ENCODE assay signal across 11 mouse cellular contexts in the genomic region with DNA sequence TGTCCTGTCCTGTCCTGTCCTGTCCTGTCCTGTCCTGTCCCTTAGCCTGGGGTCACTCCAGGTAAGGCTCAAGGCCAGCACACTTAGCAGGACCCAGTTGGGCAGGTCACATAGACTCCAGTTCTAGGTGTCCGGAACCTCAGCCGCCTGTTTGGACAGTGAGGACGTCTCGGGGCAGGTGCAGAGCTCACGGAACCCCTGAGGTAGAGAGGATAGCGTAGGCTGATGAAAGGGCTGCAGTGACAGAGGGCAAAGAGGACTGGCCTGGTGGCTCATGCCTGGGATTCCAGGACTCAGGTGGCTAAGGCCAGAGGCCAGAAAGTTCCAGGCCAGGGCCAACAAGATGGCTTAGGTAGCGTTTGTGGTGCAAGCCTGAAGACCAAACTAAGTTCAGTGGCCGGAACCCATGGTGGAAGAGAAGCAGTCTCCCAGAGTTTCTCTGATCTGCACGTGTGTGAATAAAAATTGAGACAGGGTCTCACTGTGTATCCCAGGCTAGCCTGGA. TPM values are rescaled to one million over a fixed set of nuclear protein-coding genes. Genes with fewer than 3 reads are reported as not detected.
DNase-seq lines count a peak whose midpoint lies in the region; ATAC-seq and TF ChIP-seq lines count a peak whose summit lies in the region.
"Had no signal": no experiment of that assay in that cellular context is flagged by ENCODE, and none has a peak within 500 bp of the region (broad histone marks: within the 10 kb centered on the region; RNA-seq: fewer than 3 reads in every experiment).

No protein-coding gene starts in this region.

- no peaks in the 10 kb centered on the region for H3K9me3 ChIP-seq in hindbrain, embryonic 10.5 days
- H3K9me3 ChIP-seq in hindbrain, embryonic 13.5 days, result no peaks in the 10 kb centered on the region
- H3K9me3 ChIP-seq in G1E (replicated peaks), result no peaks in the 10 kb centered on the region; the same call in 1 of the 2 replicates
- no peaks in the 10 kb centered on the region for H3K9me3 ChIP-seq in liver, embryonic 15.5 days (replicated peaks)
- H3K9me3 ChIP-seq: limb, embryonic 13.5 days had no signal

- H3K27ac ChIP-seq in hindbrain, embryonic 10.5 days, result peak overlapping the region; percentile 53
- no peak overlapping the region for H3K27ac ChIP-seq in hindbrain, embryonic 13.5 days
- H3K27ac ChIP-seq in brown adipose tissue, adult 24 weeks (replicated peaks; ENCODE audit: low read depth, low read length), result peak overlapping the region; percentile 10; the same call in 1 of the 2 replicates
- H3K27ac ChIP-seq in liver, embryonic 15.5 days (replicated peaks), result peak overlapping the region; percentile 77
- H3K27ac ChIP-seq: limb, embryonic 13.5 days had no signal

- no peaks in the 10 kb centered on the region for H3K36me3 ChIP-seq in hindbrain, embryonic 10.5 days
- no peaks in the 10 kb centered on the region for H3K36me3 ChIP-seq in hindbrain, embryonic 13.5 days
- peaks cover 3% of the 10 kb centered on the region for H3K36me3 ChIP-seq in G1E (replicated peaks)
- no peaks in the 10 kb centered on the region for H3K36me3 ChIP-seq in liver, embryonic 15.5 days (replicated peaks)
- H3K36me3 ChIP-seq: limb, embryonic 13.5 days had no signal

- no peak overlapping the region for H3K9ac ChIP-seq in hindbrain, embryonic 13.5 days
- peak overlapping the region; percentile 55; the same call in 1 of the 2 replicates for H3K9ac ChIP-seq in liver, embryonic 15.5 days
- H3K9ac ChIP-seq: limb, embryonic 13.5 days had no signal

- no peak overlapping the region for H3K4me2 ChIP-seq in hindbrain, embryonic 13.5 days
- H3K4me2 ChIP-seq in liver, embryonic 15.5 days, result peak overlapping the region; percentile 61
- H3K4me2 ChIP-seq: limb, embryonic 13.5 days had no signal

- peaks cover 33% of the 10 kb centered on the region for H3K4me1 ChIP-seq in hindbrain, embryonic 10.5 days (replicated peaks)
- H3K4me1 ChIP-seq in hindbrain, embryonic 13.5 days (replicated peaks), result peaks cover 13% of the 10 kb centered on the region
- H3K4me1 ChIP-seq in G1E (ENCODE audit: insufficient read depth, low read depth, low read length), result peaks cover 73% of the 10 kb centered on the region
- peaks cover 6% of the 10 kb centered on the region for H3K4me1 ChIP-seq in brown adipose tissue, adult 24 weeks (ENCODE audit: control insufficient read depth, insufficient read depth, insufficient read length, low read length)
- peaks cover 81% of the 10 kb centered on the region for H3K4me1 ChIP-seq in liver, embryonic 15.5 days (replicated peaks)

- no peak for TF ChIP-seq CTCF in G1E (IDR thresholded peaks at IDR 0.05; ENCODE audit: low read depth, low read length)

- no peak for DNase-seq in hindbrain, embryonic 10.5 days (ENCODE audit: low spot score)
- DNase-seq in G1E (ENCODE audit: low spot score), result no peak
- DNase-seq in right cerebral cortex, postnatal 4 days, result no peak
- no peak for DNase-seq in left cerebral cortex, postnatal 36 days (ENCODE audit: low spot score in 2 of 2)
- DNase-seq: cerebellum, adult 9-11 months; kidney, postnatal 36 days; thymus, adult 18-20 months had no signal

- intact Hi-C loops in left cerebral cortex, postnatal 36 days (cut with DNase I), result no loop called here

- no peak for ATAC-seq in hindbrain, embryonic 13.5 days (ENCODE audit: low FRiP score)
- ATAC-seq in G1E (ENCODE audit: extremely low read depth, insufficient number of reproducible peaks, low FRiP score, poor library complexity, severe bottlenecking), result no peak
- no peak for ATAC-seq in liver, embryonic 15.5 days (ENCODE audit: insufficient read depth)

- peaks cover 21% of the 10 kb centered on the region for H3K27me3 ChIP-seq in hindbrain, embryonic 10.5 days (ENCODE audit: insufficient read depth, poor library complexity, severe bottlenecking)
- peaks cover 24% of the 10 kb centered on the region for H3K27me3 ChIP-seq in hindbrain, embryonic 13.5 days
- no peaks in the 10 kb centered on the region for H3K27me3 ChIP-seq in G1E (ENCODE audit: insufficient read depth, low read length)
- no peaks in the 10 kb centered on the region for H3K27me3 ChIP-seq in liver, embryonic 15.5 days
- H3K27me3 ChIP-seq: limb, embryonic 13.5 days had no signal

- 89% methylated on average over 9 of the region's 9 CpGs for WGBS in hindbrain, embryonic 10.5 days
- 92% methylated on average over 9 of the region's 9 CpGs for WGBS in hindbrain, embryonic 13.5 days
- WGBS in liver, embryonic 15.5 days (ENCODE audit: insufficient replicate concordance), result 83% methylated on average over 9 of the region's 9 CpGs

- no peak overlapping the region for H3K4me3 ChIP-seq in hindbrain, embryonic 10.5 days
- no peak overlapping the region for H3K4me3 ChIP-seq in hindbrain, embryonic 13.5 days
- H3K4me3 ChIP-seq in G1E (ENCODE audit: low read depth, low read length), result peak overlapping the region; percentile 64
- no peak overlapping the region for H3K4me3 ChIP-seq in brown adipose tissue, adult 24 weeks (ENCODE audit: insufficient read depth, low read depth, low read length)
- H3K4me3 ChIP-seq in liver, embryonic 15.5 days (replicated peaks), result no peak overlapping the region
- H3K4me3 ChIP-seq: limb, embryonic 13.5 days had no signal

RNA-seq across cellular contexts. Expression of a gene that starts 24.7 kb away (rescaled TPM):
- 14,349 and 15,462 TPM in 2 replicates for polyA plus RNA-seq in hindbrain, embryonic 10.5 days (2016; fragmentation: Nextera tagmentation; extraction: Ambion mirVana)
- 17,657 and 17,716 TPM in 2 replicates for polyA plus RNA-seq in hindbrain, embryonic 13.5 days (2015; fragmentation: Nextera tagmentation; extraction: Ambion mirVana)
- 5,110 and 5,465 TPM in 2 replicates for total RNA-seq in G1E (2014; fragmentation: Nextera tagmentation)
- 4,783 and 4,919 TPM in 2 replicates for total RNA-seq in G1E (2017)
- polyA plus RNA-seq in G1E (2012), result 1,879 and 3,214 TPM in 2 replicates
- polyA plus RNA-seq in brown adipose tissue, adult 24 weeks (2012; ENCODE audit: insufficient read depth, insufficient read length, missing spikeins), result 1,228 and 1,297 TPM in 2 replicates
- polyA plus RNA-seq in liver, embryonic 15.5 days (2015; fragmentation: Nextera tagmentation; extraction: Ambion mirVana), result 5,733 and 6,728 TPM in 2 replicates
- total RNA-seq in left cerebral cortex, postnatal 36 days (2021), result 1,000 to 10,000 TPM; 2,229 to 2,541 TPM

RNA-seq across cellular contexts. Expression of a gene that starts 28.9 kb away (rescaled TPM):
- polyA plus RNA-seq in hindbrain, embryonic 10.5 days (2016; fragmentation: Nextera tagmentation; extraction: Ambion mirVana), result 757 and 846 TPM in 2 replicates
- 484 and 516 TPM in 2 replicates for polyA plus RNA-seq in hindbrain, embryonic 13.5 days (2015; fragmentation: Nextera tagmentation; extraction: Ambion mirVana)
- total RNA-seq in G1E (2014; fragmentation: Nextera tagmentation) (not detected in 2 replicates), G1E (2017) (0.99 TPM in 1 of 2 replicates, not detected in the other)
- polyA plus RNA-seq in G1E (2012), result 0.06 TPM in 1 of 2 replicates, not detected in the other
- polyA plus RNA-seq in brown adipose tissue, adult 24 weeks (2012; ENCODE audit: insufficient read depth, insufficient read length, missing spikeins), result 9.1 and 16.2 TPM in 2 replicates
- polyA plus RNA-seq in liver, embryonic 15.5 days (2015; fragmentation: Nextera tagmentation; extraction: Ambion mirVana), result 23.0 and 23.4 TPM in 2 replicates
- 100 to 1,000 TPM; 310 to 396 TPM for total RNA-seq in left cerebral cortex, postnatal 36 days (2021)

RNA-seq across cellular contexts. Expression of a gene that starts 36.1 kb away (rescaled TPM):
- 23.8 and 24.2 TPM in 2 replicates for polyA plus RNA-seq in hindbrain, embryonic 10.5 days (2016; fragmentation: Nextera tagmentation; extraction: Ambion mirVana)
- 36.6 and 36.9 TPM in 2 replicates for polyA plus RNA-seq in hindbrain, embryonic 13.5 days (2015; fragmentation: Nextera tagmentation; extraction: Ambion mirVana)
- total RNA-seq in G1E (2014; fragmentation: Nextera tagmentation) (10.8 and 16.2 TPM in 2 replicates), G1E (2017) (4.6 and 5.5 TPM in 2 replicates)
- 14.8 and 21.3 TPM in 2 replicates for polyA plus RNA-seq in G1E (2012)
- polyA plus RNA-seq in brown adipose tissue, adult 24 weeks (2012; ENCODE audit: insufficient read depth, insufficient read length, missing spikeins), result 2.7 and 2.9 TPM in 2 replicates
- 3.3 and 4.2 TPM in 2 replicates for polyA plus RNA-seq in liver, embryonic 15.5 days (2015; fragmentation: Nextera tagmentation; extraction: Ambion mirVana)
- total RNA-seq in left cerebral cortex, postnatal 36 days (2021), result 10 to 100 TPM; 30.4 to 34.1 TPM

Comparison
In these comparisons a context has a peak if more than half of its experiments do, and no peak if none do; other contexts are left out.
1. RNA of a gene that starts 28.9 kb away (polyA plus RNA-seq): 757 to 846 TPM in hindbrain, embryonic 10.5 days and 484 to 516 TPM in hindbrain, embryonic 13.5 days; 23.0 to 23.4 TPM in liver, embryonic 15.5 days, 9.1 to 16.2 TPM in brown adipose tissue, adult 24 weeks and 0.06 TPM in G1E; every median in the first group is over 10 times any median in the second.